Mouse (Mus musculus) erythroblast, embryonic 14.5 days (primary cell): ENCODE results near the gene Tenm4.

Experiments used
- GATA1 ChIP-seq: IDR thresholded peaks from 2 replicates; pipeline ENCODE4 v1.6.1; 2012; ENCODE audit warnings: low read length, inconsistent platforms, mixed read lengths
- TAL1 ChIP-seq: IDR thresholded peaks from 3 replicates; pipeline ENCODE4 v1.6.1; 2012; ENCODE audit warnings: low read length, inconsistent platforms, mixed read lengths

- TF ChIP-seq TAL1 (no peak), GATA1 (no peak)
Measured at GRCm38 (mm10) chr7:96666366-96666896, 495.4 kb downstream of the Tenm4 start.
